Mouse (Mus musculus) adipocyte (in vitro differentiated cells): ENCODE measurements around the gene Sik3.

Source experiments
- DNase-seq: peaks from one replicate; pipeline ENCODE4 v3.0.0-alpha.2; 2016; ENCODE audit warnings: low spot score

Sik3 gene

DNA sequence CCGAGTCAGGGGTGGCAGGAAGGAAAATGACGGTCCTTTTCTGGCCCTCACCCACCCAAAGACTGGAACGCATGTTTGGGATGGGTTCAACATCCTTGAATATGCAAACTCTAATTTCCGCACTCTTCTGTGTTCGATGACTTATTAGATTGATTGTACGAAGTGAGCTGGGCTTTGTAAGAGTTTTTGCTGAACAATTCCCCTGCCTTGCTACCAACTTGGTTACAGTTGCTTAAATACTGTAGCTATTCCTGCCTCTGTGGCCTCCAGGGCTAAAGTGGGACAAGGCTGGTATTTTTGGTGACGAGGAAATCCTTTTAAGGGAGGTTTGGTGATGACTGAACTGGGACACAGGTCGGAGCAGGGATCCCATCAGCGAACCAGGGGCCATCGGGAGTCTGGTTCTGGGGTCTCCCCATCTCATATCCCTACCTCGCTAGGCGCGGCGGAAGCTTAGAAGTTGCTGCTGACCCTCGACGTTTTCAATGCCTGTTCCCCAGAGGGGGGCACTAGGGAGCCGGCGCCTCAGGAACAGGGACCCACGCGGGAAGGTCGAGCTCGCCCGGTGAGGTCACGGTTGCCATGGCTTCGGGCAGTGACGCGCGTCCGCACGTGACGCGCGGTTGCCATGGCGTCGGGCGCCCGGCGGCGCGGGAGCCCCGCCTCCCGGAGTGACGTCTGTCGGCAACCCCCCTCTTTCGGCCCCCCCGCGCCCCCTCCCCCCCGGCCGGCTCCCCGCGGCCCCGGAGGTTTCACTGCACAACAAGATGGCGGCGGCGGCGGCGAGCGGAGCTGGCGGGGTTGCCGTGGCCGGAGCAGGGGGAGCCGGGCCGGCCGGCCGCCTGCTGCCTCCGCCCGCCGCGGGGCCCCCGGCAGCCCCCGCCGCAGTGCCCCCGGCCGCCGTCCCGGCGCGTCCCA is at the start of gene Sik3, which contains the start of gene Pafah1b2:
Gene Sik3, plus strand, starts transcription at position 730 of the 918 bp plus-strand sequence.
Gene Pafah1b2, minus strand, starts transcription at position 600 of the 918 bp plus-strand sequence.
- DNase-seq: peak; percentile 90

- DNase-seq: no peak
These were observed 49.0 kb upstream of the Sik3 start for GRCm38 (mm10) chr9:45963577-45963976.

GRCm38 (mm10) chr9:45976884-45977283 is 35.7 kb upstream of the Sik3 start:
- DNase-seq: no peak

DNA sequence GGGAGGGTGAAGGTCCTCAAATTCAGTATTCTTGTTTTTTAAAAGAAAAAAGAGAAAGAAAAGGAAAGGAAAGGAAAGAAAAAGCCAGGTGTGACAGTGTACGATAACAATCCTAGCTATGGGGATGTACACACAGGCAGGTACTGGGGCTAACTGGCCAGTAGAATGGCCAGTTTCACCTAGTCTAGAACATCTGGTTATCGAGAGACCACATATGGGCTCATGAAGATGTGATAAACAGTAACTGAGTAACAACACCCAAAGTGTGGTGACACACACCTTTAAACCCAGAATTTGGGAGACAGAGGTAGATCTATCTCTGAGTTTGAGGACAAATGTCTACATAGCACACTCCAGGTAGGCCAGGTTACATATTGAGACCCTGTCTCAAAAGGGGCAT is 32.8 kb upstream of the Sik3 start:
- DNase-seq: no peak

- DNase-seq: no peak
These were observed 32.0 kb upstream of the Sik3 start for GRCm38 (mm10) chr9:45980611-45981010.

DNA sequence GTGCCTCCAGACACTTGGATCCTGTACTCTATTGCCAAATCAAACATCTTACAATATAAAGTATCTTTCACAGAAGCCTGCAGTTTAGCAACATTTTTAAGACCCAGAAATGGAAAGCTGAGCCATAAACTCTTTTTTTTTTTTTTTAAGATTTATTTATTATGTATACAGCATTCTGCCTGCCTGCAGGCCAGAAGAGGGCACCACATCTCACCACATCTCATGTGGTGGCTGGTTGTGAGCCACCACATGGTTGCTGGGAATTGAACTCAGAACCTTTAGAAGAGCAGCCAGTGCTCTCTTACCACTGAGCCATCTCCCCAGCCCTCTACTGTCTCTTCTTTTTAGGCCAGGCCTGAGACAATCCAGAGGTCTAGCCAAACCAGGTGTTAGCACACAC is 31.3 kb upstream of the Sik3 start:
- no peak for DNase-seq

- DNase-seq: peak; percentile 60
These were observed 28.8 kb upstream of the Sik3 start for GRCm38 (mm10) chr9:45983676-45984408.

DNA sequence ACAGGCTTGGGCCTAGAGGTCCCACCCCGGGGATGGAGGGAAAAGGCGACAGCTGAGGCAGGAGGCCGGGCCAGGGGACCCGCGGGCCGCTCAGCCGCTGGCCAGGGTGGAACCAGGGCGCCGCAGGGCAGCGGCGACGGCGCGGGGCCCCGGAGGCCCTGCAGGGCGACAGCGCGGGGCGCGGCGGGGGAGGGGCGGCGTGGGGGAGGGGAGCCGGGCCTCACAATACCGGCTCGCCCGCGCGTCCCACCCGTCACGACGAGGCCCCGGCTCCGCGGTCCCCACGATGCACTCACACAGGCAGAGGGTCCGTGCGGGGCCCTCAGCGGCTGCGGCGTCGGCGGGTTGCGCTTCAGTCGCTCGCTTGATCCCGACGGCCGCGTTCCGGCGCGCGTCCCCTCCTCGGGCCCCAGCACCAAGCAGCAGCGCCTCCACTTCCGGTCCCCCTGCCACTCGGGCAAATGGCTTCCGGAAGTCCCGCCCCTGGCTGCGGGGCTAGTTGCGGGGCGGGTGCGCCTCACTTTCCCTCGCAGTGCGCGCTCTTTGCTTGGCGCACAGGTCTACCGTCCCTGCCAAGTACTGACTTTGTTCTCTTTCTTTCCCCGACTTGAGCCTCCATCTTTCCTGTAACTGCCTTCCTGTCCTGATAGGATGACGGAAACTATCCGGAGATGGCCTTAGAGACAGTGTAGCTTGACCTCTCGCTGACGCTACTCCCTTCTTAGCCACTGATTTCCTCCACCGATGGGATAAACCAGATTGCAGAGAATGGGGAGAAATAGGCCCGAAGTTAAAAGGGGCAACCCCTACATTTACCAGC is 28.0 kb upstream of the Sik3 start:
- peak; percentile 87 for DNase-seq

DNA sequence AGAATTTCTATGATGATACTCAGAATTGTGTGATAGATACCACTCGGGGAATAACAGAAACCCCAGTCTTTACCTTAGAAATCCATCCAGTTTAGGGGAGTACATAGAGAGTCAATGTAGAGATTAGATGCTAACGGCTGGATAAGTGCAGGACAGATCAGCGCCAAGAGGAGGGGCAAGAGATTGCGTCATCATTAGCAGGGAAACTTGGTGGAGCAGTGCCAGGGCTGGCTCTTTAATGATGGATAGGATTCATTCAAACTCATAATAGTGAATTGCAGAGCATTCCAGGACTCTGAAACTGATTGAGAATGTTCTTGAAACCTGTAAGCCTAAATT is 27.4 kb upstream of the Sik3 start:
- DNase-seq: peak; percentile 86

DNA sequence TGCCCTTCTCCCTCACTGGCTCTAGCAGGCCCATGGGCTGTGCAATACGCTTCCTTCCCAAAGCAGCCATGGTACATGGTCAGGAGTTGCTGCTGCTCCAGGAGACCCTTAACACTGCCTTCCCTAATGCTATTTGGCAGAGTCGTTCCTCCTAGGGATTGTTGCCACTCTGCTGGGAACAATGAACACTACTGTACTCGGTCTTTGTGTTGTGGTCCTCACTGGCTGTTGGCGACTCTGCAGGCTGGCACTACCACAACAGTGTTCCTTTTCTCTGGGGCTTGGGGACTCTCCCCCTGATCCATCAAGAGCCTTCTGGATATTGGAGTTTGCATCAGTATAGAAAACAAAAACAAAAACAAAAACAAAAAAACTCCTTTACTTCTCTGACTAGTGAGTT is 13.6 kb upstream of the Sik3 start:
- no peak for DNase-seq

- DNase-seq: peak; percentile 87
These were observed 8.9 kb upstream of the Sik3 start for GRCm38 (mm10) chr9:46003729-46004128.

DNA sequence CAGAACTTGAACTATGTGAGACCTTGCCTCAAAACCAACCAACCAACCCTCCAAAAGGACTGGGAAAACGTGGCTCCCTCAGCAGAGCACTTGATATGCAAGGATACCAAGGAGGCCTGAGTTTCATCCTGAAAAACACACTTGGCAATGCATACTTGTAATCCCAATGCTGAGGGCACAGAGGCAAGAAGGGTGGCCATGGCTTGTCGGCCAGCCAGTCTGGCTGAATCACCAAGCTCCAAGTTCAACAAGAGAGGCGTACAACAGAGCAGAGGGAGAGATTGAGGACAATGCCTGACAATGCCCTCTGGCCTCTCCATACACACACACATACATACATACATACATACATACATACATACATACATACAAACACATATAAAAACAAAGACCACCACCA is 8.1 kb upstream of the Sik3 start:
- no peak for DNase-seq

DNA sequence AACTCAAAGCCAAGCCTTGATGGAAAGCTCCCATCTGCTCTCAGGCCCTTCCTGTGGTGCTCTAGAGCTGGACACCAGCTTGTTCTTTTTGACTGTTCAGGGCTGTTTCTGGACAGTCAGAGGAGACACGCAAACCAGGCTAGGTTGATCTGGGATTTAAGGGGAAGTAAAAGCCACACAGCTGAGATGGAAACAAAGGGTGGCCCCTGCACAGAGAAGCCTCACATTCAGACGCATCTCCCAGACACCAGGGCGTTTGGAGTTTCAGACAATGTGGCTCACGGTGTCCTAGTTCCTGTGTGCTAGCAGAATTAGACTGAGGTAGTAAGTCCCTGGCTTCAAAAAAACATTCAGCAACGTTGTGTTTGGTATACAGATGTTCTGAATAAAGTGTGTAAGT is 6.4 kb upstream of the Sik3 start:
- DNase-seq: no peak

DNA sequence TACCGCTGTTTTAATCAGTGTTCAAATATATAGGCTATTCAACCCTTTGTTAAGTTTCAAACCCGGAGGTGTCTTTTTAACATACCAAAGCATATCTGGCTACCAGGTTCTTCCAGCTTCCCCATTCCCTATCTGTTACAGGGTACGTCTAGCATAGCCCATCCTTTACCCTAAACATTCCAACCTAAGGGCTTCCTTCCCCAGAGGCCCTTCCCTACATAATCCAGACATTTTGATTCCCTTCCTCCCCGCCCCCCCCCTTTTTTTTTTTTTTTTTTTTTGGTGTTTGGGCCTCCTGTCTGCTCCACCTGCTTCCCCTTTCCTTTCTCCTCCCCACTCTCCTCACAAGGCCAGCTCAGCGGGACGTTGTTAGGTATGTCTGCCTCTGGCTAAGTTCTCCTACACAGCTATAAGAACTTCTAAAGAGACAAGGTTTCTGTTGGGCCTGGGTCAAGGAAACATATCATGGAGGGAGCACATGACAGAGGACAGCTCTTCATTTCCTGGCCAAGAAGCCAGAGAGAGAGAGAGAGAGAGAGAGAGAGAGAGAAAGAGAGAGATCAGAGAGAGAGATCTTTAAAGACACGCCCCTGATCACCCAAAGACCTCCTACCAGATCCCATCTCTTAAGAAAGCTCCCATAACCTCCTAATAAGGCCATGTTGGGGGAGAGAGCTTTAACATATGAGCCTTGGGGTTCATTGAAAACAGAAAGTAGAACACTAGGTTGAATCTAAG is 3.5 kb upstream of the Sik3 start:
- DNase-seq: no peak

GRCm38 (mm10) chr9:46009669-46009983 is 3.0 kb upstream of the Sik3 start:
- DNase-seq: no peak

DNA sequence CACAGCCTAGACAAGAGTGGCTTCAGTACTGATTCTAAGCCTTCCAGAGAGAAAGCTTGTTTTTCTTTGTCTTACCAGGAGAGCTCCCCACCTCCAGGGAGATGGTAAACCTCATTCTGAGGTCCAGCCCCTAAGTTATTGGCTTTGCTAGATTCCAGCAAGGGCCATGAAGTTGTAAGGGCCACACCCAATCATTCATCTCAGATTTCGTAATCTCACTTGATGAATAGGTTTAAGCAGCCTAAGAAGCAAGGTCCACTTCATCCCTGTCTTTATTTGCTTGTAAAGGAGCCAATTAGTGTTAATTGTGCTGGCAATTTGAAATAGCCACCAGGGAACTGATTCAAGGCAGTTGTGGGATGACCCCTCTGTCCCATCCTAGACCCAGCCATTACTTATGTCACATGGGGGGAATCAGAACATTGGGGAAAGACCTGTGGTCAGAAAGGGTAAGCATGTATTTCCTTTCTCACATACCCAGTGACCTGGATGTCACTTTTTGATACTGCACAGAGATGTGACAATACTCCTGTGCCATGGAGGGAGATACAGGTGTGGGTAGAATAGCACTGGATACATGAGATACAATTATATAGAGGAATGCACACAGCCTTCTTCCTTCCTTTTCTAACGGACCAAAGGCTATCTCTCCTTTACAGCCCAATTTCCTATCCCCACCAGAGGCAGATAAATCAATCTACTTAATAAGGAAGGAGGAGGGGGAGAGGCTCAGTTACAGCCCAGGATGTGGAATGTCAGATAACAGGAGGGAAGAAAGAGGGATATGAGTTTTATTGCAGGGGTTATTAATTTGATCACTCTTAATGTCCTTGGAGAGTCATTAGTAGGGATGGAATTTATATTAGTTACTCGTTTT is 1.3 kb upstream of the Sik3 start:
- DNase-seq: no peak

DNA sequence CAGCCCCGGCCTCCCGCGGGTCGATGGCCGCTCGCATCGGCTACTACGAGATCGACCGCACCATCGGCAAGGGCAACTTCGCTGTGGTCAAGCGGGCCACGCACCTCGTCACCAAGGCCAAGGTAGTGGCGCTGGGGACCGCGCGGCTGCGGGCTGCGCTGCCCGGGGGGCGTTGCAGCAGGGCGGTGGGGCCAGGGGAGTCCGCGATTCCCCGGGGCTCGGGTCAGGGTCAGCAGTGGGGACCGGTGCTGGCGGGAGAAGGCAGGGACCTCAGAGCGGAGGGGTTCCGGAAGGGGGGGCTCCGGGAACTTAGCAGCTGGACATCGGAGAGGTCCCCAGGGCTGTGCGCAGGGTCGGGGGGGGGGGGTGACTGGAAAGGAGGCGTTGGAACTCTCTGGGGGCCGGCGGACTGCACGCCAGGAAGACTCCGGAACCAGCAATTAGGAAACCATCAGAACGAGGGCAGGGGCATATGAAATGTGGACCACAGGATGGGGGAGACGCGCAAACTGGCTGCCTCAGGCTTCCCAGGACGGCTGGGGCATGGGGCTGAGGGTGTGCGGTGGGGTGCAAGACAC is 478 bp downstream of the Sik3 start:
- peak; percentile 63 for DNase-seq

- peak; percentile 69 for DNase-seq
These were observed 996 bp downstream of the Sik3 start for GRCm38 (mm10) chr9:46013616-46014015.

GRCm38 (mm10) chr9:46014251-46014681 is 1.6 kb downstream of the Sik3 start:
- DNase-seq: peak; percentile 76

- DNase-seq: peak; percentile 64
These were observed 2.5 kb downstream of the Sik3 start for GRCm38 (mm10) chr9:46015081-46015551.
